Mouse (Mus musculus) thymus, postnatal 36 days (tissue): ENCODE results near the gene Thoc7.
"Not testable (repeated sequence)": the region's sequence is repeated elsewhere in the genome, so short reads cannot be mapped to it uniquely, and the experiment has no call there.

Source experiments
- DNase-seq, 2 experiments: peaks; one replicate each; pipeline ENCODE4 v3.0.0; 2022; ENCODE audit warnings: mixed read lengths in 2 of 2

Gene Thoc7

GRCm38 (mm10) chr14:13961401-13962112 is at the start of gene Thoc7, which contains the start of gene Atxn7:
Gene Thoc7, minus strand, starts transcription at chr14:13961852.
Gene Atxn7, plus strand, starts transcription at chr14:13961440.
- DNase-seq: peak; percentile 60 to 67

GRCm38 (mm10) chr14:14009712-14010111 is 48.1 kb upstream of the Thoc7 start:
- DNase-seq: no peak

GRCm38 (mm10) chr14:14002771-14003170 is 41.1 kb upstream of the Thoc7 start:
- DNase-seq: no peak

GRCm38 (mm10) chr14:13995206-13996097 is 33.8 kb upstream of the Thoc7 start:
- no peak for DNase-seq

- DNase-seq: no peak
These were observed 29.1 kb upstream of the Thoc7 start for GRCm38 (mm10) chr14:13990741-13991140.

- no peak for DNase-seq
These were observed 26.7 kb upstream of the Thoc7 start for GRCm38 (mm10) chr14:13988397-13988796.

GRCm38 (mm10) chr14:13982174-13982573 is 20.5 kb upstream of the Thoc7 start:
- no peak for DNase-seq

- DNase-seq: no peak
These were observed 19.6 kb upstream of the Thoc7 start for GRCm38 (mm10) chr14:13981286-13981685.

- no peak for DNase-seq
These were observed 15.8 kb upstream of the Thoc7 start for GRCm38 (mm10) chr14:13977498-13977897.

- no peak for DNase-seq
These were observed 10.1 kb upstream of the Thoc7 start for GRCm38 (mm10) chr14:13971644-13972234.

- DNase-seq: no peak
These were observed 8.9 kb upstream of the Thoc7 start for GRCm38 (mm10) chr14:13970513-13970912.

- DNase-seq: no peak
These were observed 6.8 kb upstream of the Thoc7 start for GRCm38 (mm10) chr14:13968476-13968875.

- no peak for DNase-seq
These were observed 6.0 kb upstream of the Thoc7 start for GRCm38 (mm10) chr14:13967607-13968006.

GRCm38 (mm10) chr14:13963527-13963926 is 1.9 kb upstream of the Thoc7 start:
- no peak for DNase-seq

GRCm38 (mm10) chr14:13962476-13962875 is 824 bp upstream of the Thoc7 start:
- DNase-seq: no peak

- DNase-seq: peak; percentile 67 to 69
These were observed 948 bp downstream of the Thoc7 start for GRCm38 (mm10) chr14:13960482-13961325.

- DNase-seq: peak; percentile 42 to 53
These were observed 1.6 kb downstream of the Thoc7 start for GRCm38 (mm10) chr14:13960079-13960478.

- not testable (repeated sequence) for DNase-seq
These were observed 9.5 kb downstream of the Thoc7 start for GRCm38 (mm10) chr14:13952151-13952550.

GRCm38 (mm10) chr14:13950401-13950800 is 11.3 kb downstream of the Thoc7 start:
- peak; percentile 53 to 59 for DNase-seq

- DNase-seq: no peak
These were observed 13.3 kb downstream of the Thoc7 start for GRCm38 (mm10) chr14:13948345-13948744.

- DNase-seq: no peak
These were observed 17.0 kb downstream of the Thoc7 start for GRCm38 (mm10) chr14:13944686-13945085.

- no peak for DNase-seq
These were observed 27.6 kb downstream of the Thoc7 start for GRCm38 (mm10) chr14:13934052-13934371.
